Mouse (Mus musculus) megakaryocyte, embryonic 14.5 days (primary cell): ENCODE measurements around the gene Trpc7. TPM values are rescaled to one million over a fixed set of nuclear protein-coding genes. Genes with fewer than 3 reads are reported as not detected.

Experiments used
- H3K27me3 ChIP-seq: replicated peaks from 2 replicates; pipeline ENCODE3; 2012; ENCODE audit warnings: inconsistent platforms
- H3K36me3 ChIP-seq: replicated peaks from 2 replicates; pipeline ENCODE3; 2012; ENCODE audit warnings: low read length, inconsistent platforms, mixed read lengths
- H3K4me1 ChIP-seq: 2 replicates; pipeline ENCODE4 v1.6.1; 2012; ENCODE audit warnings: inconsistent platforms
- H3K4me3 ChIP-seq: replicated peaks from 2 replicates; pipeline ENCODE3; 2012; ENCODE audit warnings: moderate library complexity, mild to moderate bottlenecking, inconsistent platforms
- H3K9me3 ChIP-seq: 2 replicates; pipeline ENCODE4 v1.6.1; 2012; ENCODE audit warnings: inconsistent platforms
- FLI1 ChIP-seq: IDR thresholded peaks from 2 replicates; pipeline ENCODE4 v1.6.1; 2012; ENCODE audit warnings: low read length, inconsistent platforms, mixed read lengths
- GATA1 ChIP-seq: IDR thresholded peaks from 3 replicates; pipeline ENCODE4 v1.6.1; 2012; ENCODE audit warnings: mixed read lengths, low read length, inconsistent platforms, borderline replicate concordance
- polyA plus RNA-seq: library from polyadenylated mRNA; stranded (reverse); fragments of >175 nt; gene quantifications from 2 replicates; pipeline ENCODE4 v1.2.3, GENCODE M21; 2012; ENCODE audit warnings: low replicate concordance; ENCODE audit not compliant: insufficient read depth

The Trpc7 gene
- polyA plus RNA-seq, 1 experiment = not detected

DNA sequence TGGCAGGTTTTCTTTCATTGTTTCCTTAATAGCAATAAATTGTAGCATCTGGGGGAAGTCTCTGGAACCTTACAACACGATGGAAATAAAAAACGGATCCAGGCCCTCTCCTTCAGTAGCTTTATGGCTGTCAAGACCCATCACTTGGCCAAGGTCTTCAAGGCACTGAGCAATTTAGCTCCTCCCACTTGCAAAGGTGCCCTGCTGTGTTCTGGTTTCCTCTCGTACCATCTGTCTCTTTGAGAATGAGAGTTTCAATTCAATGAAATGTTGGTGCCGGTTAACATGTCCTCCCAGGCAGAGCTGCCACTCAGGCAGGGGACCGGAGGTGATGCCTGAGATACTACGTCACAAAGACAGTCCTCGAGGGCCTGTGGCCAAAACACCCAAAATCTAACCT lies 100.3 kb downstream of the Trpc7 start:
- Histone ChIP-seq H3K4me3 (no peak overlapping the region), H3K4me1 (no peaks in the 10 kb centered on the region), H3K27me3 (peaks cover 2% of the 10 kb centered on the region), H3K9me3 (no peaks in the 10 kb centered on the region), H3K36me3 (no peaks in the 10 kb centered on the region)
- TF ChIP-seq GATA1 (no peak), FLI1 (no peak)

DNA sequence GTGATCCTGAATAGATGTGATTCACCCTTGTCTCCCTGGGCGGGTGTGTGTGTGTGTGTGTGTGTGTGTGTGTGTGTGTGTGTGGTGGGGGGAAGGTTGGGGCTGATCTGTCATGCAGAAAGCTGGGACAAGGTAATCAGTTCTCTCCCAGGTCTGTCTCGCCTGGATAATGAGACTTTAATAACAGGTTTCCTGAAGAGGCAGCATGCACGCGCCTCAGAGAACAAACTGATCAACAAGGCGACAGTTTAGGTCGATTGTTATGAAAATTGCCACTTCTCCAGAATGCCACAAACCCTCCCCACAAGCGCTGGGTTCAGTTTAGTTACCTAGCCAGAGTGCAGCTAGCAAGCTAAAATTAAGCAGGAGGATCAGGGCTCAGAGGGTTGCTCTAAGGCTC lies 101.4 kb downstream of the Trpc7 start:
- Histone ChIP-seq H3K4me3 (no peak overlapping the region), H3K4me1 (no peaks in the 10 kb centered on the region), H3K36me3 (no peaks in the 10 kb centered on the region), H3K9me3 (no peaks in the 10 kb centered on the region), H3K27me3 (peaks cover 2% of the 10 kb centered on the region)
- TF ChIP-seq FLI1 (no peak), GATA1 (no peak)

DNA sequence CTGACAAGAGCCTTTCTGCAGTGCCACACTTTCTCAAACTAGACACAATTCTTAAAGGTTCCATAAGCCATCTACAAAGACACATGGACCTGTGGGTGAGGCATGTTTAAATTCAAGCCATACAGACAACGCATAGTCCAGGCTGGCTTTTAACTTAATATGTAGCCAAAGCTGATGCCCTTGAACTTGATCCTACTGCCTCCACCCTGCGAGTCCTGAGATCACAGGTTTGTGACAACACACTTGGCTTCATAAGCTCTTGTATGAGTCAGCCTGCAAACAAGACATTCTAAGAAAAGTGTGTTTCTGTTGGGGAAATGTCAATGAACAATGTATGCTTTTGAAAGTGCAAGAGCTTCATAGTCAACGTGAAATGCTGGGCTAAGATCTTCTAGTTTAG lies 102.9 kb downstream of the Trpc7 start:
- H3K27me3 ChIP-seq = no peaks in the 10 kb centered on the region
- no peak overlapping the region for H3K4me3 ChIP-seq
- H3K4me1 ChIP-seq = no peaks in the 10 kb centered on the region
- H3K9me3 ChIP-seq = no peaks in the 10 kb centered on the region
- TF ChIP-seq FLI1 (no peak), GATA1 (no peak)
- H3K36me3 ChIP-seq = no peaks in the 10 kb centered on the region

DNA sequence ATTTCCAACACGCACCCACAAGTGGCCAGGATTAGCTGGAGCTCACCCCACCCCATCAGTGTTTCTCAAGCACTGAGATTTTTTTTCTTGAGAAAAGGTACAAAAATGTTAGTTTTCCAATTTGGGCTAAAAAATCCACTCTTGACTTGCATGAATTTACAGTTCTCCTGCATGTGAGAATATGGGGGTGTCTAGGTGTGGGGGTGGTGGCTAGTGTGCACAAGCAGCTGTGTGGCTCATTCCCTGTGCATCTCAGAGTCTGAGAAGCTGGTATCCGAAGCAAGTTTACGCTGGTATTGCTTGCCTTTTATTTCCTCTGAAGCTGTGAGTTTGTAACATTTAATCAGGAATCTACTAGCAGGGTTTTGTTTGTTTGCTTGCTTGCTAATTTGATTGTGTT lies 105.1 kb downstream of the Trpc7 start:
- Histone ChIP-seq H3K4me1 (peaks cover 4% of the 10 kb centered on the region; the same call in 1 of the 2 replicates), H3K4me3 (no peak overlapping the region), H3K36me3 (no peaks in the 10 kb centered on the region), H3K27me3 (no peaks in the 10 kb centered on the region), H3K9me3 (no peaks in the 10 kb centered on the region)
- TF ChIP-seq FLI1 (no peak), GATA1 (no peak)

DNA sequence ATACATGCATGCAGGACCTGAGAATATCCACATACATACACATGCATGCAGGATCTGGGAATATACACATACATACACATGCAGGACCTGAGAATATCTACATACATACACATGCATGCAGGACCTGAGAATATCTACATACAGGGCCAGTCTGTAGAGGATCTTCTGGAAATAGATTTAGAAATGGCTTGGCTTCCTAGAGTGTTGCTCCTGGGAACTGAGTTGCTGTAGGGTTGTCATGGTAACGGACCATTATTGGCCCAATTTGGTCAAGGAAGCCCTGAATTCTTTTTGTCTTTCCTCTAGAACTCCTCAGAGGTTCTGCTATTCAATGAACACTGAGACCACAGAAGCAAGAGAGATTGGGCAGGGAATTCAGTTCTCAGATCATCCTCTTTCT lies 113.2 kb downstream of the Trpc7 start:
- Histone ChIP-seq H3K27me3 (peaks cover 17% of the 10 kb centered on the region), H3K4me1 (peaks cover 7% of the 10 kb centered on the region; the same call in 1 of the 2 replicates), H3K9me3 (peaks cover 7% of the 10 kb centered on the region), H3K4me3 (no peak overlapping the region), H3K36me3 (no peaks in the 10 kb centered on the region)
- TF ChIP-seq GATA1 (no peak), FLI1 (no peak)

DNA sequence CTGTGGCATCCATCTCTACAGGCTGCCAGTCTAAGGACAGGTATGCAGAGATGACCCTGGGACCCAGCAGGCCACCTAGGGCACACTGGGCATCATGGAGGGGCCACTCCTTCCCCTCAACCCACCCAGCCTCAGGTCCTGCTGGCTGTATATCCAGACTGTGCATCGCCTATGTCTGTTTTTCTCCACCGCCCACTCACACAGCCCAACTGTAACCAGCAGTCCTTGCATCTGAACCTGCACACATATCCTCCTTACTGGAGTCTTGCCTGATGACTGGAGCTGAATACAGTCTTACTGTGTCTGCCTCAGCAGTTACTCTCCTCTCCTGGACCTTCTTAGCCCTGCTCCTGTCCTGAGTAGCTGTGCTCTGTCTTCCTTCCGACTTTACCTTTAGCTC lies 114.1 kb downstream of the Trpc7 start:
- Histone ChIP-seq H3K9me3 (peaks cover 7% of the 10 kb centered on the region), H3K4me1 (peaks cover 7% of the 10 kb centered on the region; the same call in 1 of the 2 replicates), H3K27me3 (peaks cover 25% of the 10 kb centered on the region), H3K4me3 (no peak overlapping the region), H3K36me3 (no peaks in the 10 kb centered on the region)
- no peak for TF ChIP-seq GATA1
- no peak for TF ChIP-seq FLI1

DNA sequence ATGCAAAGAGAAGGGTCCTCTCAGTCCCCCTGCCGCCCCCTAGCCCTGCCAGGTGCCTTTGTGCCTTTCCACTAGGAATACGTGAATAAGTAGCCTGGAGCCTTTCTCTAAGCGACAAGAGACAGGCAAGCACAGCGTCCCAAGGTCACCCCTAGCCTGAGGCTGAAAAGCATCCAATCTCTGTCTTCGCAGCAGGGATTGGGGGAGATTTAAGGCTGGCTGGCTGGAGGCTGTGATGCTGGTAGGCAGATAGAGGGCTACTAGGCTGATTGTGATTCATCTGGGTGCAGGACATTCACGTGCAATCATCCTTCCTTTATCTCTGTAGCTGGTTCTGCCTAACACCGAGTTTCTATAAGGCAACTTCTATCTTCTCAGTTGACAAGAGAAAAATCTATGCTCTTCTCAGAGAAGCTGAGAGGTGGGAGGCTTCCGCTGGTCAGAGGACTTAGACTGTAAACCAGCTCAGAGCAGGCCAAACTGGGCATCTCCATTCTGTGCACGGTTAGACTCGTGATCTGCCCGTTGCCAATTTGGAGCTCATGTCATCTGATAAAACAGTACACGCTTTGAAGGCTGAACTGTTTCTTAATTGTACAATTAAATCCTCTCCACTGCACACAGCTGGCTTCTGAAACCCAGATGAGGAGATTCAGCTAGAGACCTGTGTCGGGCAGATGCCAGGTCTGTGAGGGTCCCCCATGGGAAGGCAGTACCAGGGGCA lies 114.9 kb downstream of the Trpc7 start:
- Histone ChIP-seq H3K4me1 (peaks cover 3% of the 10 kb centered on the region; the same call in 1 of the 2 replicates), H3K27me3 (peaks cover 25% of the 10 kb centered on the region), H3K9me3 (peaks cover 7% of the 10 kb centered on the region), H3K36me3 (no peaks in the 10 kb centered on the region), H3K4me3 (no peak overlapping the region)
- TF ChIP-seq FLI1 (no peak), GATA1 (no peak)

DNA sequence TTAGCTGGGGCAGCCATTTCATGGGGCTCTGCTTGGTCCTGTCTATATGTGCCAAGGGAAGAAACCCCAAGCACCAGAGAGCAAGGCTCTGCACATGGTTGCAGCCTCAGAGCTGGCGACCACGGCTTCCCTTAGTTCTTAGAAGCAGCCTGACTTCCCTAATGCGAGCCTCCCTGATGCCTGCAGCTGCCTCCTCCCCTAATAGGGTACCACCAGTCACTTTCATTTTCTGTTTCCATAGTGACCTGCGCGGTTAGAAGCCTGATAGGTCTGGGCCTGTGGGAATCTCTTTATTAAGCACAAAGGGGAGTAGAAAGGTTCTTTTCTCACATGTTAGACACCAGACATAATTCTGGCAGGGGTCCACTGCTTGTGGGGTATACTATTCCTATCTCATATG lies 121.5 kb downstream of the Trpc7 start:
- Histone ChIP-seq H3K9me3 (peaks cover 5% of the 10 kb centered on the region), H3K4me1 (peaks cover 9% of the 10 kb centered on the region), H3K4me3 (peak overlapping the region; percentile 86), H3K36me3 (no peaks in the 10 kb centered on the region), H3K27me3 (peaks cover 23% of the 10 kb centered on the region)
- TF ChIP-seq GATA1 (no peak), FLI1 (no peak)

DNA sequence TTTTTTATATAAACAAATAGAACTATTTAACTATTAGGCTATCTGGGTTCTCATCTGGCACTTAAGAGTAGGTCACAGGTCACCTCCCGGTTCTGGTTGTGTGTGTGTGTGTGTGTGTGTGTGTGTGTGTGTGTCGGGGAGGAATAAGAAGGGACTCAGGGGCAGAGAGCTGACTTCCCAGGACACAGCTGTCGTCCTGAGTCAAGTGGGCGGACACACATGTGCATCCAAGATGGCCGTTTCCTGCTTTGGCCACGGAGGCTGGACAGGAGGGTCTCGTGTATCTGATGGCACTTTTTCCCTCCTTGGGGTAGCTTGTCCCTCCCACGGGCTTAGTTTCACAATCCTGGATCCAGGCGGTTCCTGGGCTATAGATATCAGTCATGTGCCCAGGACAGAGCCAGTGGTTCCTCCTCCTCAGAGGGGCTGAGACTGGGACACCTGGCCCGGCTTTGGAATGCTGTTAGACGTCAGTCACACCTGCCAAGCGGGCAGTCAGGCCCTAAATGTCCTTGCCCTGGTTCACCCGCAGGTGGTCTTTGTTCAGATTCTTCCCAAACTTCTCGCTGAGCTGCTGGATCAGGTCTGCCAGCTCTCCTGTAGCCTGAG lies 122.4 kb downstream of the Trpc7 start:
- no peaks in the 10 kb centered on the region for H3K36me3 ChIP-seq
- TF ChIP-seq FLI1 (no peak), GATA1 (no peak)
- no peak overlapping the region for H3K4me3 ChIP-seq
- peaks cover 5% of the 10 kb centered on the region for H3K9me3 ChIP-seq
- peaks cover 6% of the 10 kb centered on the region for H3K4me1 ChIP-seq
- peaks cover 24% of the 10 kb centered on the region for H3K27me3 ChIP-seq

DNA sequence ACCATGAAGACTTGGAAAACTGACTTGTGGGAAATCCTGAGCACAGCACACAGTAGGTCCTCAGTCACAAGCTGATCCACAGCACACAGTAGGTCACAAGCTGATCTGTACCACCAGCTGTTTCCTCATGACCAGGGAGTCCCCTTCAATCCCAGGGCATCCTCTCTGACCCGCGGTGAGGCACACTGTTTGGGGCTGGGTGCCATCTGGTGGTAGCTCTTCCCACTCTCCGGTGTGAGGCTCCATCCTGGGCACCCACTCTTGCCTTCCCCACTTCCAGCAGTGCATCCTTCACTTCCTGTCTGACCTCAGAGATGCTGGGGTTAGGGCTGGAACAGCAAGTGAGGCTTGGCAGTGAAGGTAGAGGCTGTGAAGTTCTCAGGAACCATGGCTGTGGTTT lies 123.2 kb downstream of the Trpc7 start:
- no peak for TF ChIP-seq FLI1
- Histone ChIP-seq H3K9me3 (peaks cover 5% of the 10 kb centered on the region), H3K4me3 (no peak overlapping the region), H3K4me1 (peaks cover 6% of the 10 kb centered on the region), H3K27me3 (peaks cover 25% of the 10 kb centered on the region), H3K36me3 (no peaks in the 10 kb centered on the region)

DNA sequence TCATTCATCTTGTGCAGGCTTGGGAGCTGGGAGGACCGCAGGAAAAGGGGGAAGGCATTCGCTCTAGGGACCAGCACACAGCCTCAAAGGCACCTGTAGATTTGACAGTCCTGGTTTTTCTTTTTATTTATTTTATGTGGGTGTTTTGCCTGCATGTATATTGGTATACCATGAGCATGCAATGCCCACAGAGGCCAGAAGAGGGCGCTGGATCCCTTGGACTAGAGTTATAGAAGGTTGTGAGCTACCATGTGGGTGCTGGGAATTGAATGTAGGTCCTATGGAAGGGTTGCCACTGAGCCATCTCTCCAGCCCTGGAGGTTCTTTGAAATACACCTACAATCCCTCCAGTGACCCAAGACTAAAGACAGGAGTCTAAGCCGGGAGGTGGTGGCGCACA lies 125.0 kb downstream of the Trpc7 start:
- TF ChIP-seq FLI1 = no peak
- no peak for TF ChIP-seq GATA1
- Histone ChIP-seq H3K27me3 (peaks cover 34% of the 10 kb centered on the region), H3K9me3 (peaks cover 11% of the 10 kb centered on the region), H3K4me3 (no peak overlapping the region), H3K4me1 (peaks cover 7% of the 10 kb centered on the region), H3K36me3 (no peaks in the 10 kb centered on the region)
